Mouse (Mus musculus) thymus, adult 2 months (tissue): Measurements from ENCODE around the gene Zar1l. TPM values are rescaled to one million over a fixed set of nuclear protein-coding genes. Genes with fewer than 3 reads are reported as not detected.

ENCODE experiments used
- DNase-seq: peaks from one replicate; pipeline ENCODE4 v3.0.0; 2021
- H3K27ac ChIP-seq: fragments of 200-500 bp; 2 replicates; pipeline ENCODE4 v1.5.1; 2012; ENCODE audit warnings: low read length, control low read depth; ENCODE audit not compliant: control insufficient read depth, insufficient read depth
- H3K27me3 ChIP-seq: fragments of 200-500 bp; 2 replicates; pipeline ENCODE4 v1.6.1; 2012; ENCODE audit warnings: mild to moderate bottlenecking, low read length, moderate library complexity, mixed read lengths; ENCODE audit not compliant: control insufficient read depth, insufficient read depth
- H3K36me3 ChIP-seq: fragments of 200-500 bp; 2 replicates; pipeline ENCODE4 v1.6.1; 2012; ENCODE audit warnings: mild to moderate bottlenecking, low read length, moderate library complexity; ENCODE audit not compliant: control insufficient read depth, insufficient read depth
- H3K4me1 ChIP-seq: fragments of 200-500 bp; replicated peaks from 2 replicates; pipeline ENCODE4 v1.6.1; 2012; ENCODE audit warnings: low read length; ENCODE audit not compliant: control insufficient read depth, insufficient read depth
- H3K4me3 ChIP-seq: fragments of 200-500 bp; 2 replicates; pipeline ENCODE4 v1.5.1; 2012; ENCODE audit warnings: mild to moderate bottlenecking, low read length, control low read depth, moderate library complexity; ENCODE audit not compliant: control insufficient read depth, insufficient read depth
- CTCF ChIP-seq: fragments of 200-500 bp; IDR thresholded peaks from 2 replicates; pipeline ENCODE4 v1.5.1; 2012; ENCODE audit warnings: mild to moderate bottlenecking, control low read depth, low read length, moderate library complexity, borderline replicate concordance; ENCODE audit not compliant: control insufficient read depth, poor library complexity, insufficient read depth; ENCODE audit errors: extremely low read depth
- POLR2A ChIP-seq: fragments of 200-500 bp; IDR thresholded peaks from 2 replicates; pipeline ENCODE4 v1.6.1; 2012; ENCODE audit warnings: mild to moderate bottlenecking, low read length, control low read depth, moderate library complexity; ENCODE audit not compliant: control insufficient read depth, poor library complexity, insufficient read depth; ENCODE audit errors: extremely low read depth
- WGBS: fragments of 180-500 bp; shearing (Covaris S2); methylation state at CpG from one replicate; pipeline ENCODE4 v1.1.7; 2018; 5-methylcytosine and 5-hydroxymethylcytosine counted together
- polyA plus RNA-seq: library from polyadenylated mRNA; depleted of rRNA; stranded (reverse); fragments of >200 nt; gene quantifications from 2 replicates; pipeline ENCODE4 v1.2.3, GENCODE M21; 2012; rRNA removed

Zar1l gene
- not detected in 2 replicates for polyA plus RNA-seq

DNA sequence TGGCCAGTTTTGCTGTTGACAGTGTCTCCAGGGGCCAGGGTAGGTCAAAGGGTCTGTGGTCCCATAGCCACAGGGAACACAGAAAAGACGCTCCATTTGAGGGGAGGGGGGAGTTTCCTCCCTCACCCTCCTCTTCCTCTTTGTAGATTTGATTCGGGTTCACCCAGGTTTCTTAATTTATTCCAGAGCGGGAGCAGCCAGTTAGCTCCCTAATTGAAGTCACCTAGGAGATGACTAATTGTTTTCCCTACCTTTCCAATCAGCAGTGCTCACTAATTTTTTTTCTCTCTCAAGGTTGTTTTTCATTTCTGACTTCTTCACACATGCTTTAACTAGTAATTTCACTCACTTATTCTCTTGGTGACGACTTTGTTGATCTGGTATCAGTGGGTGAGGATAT lies at the start of gene Zar1l:
Zar1l (minus strand) TSS at position 101 of the 400 bp plus-strand sequence.
- 61% methylated on average over 4 of the region's 4 CpGs for WGBS
- DNase-seq, result no peak
- TF ChIP-seq CTCF (no peak), POLR2A (no peak)
- no peaks in the 10 kb centered on the region for H3K36me3 ChIP-seq
- H3K4me3 ChIP-seq, result no peak within 1 kb of the TSS
- H3K27ac ChIP-seq, result no peak within 1 kb of the TSS
- no peaks in the 10 kb centered on the region for H3K27me3 ChIP-seq
- no peaks in the 10 kb centered on the region for H3K4me1 ChIP-seq

DNA sequence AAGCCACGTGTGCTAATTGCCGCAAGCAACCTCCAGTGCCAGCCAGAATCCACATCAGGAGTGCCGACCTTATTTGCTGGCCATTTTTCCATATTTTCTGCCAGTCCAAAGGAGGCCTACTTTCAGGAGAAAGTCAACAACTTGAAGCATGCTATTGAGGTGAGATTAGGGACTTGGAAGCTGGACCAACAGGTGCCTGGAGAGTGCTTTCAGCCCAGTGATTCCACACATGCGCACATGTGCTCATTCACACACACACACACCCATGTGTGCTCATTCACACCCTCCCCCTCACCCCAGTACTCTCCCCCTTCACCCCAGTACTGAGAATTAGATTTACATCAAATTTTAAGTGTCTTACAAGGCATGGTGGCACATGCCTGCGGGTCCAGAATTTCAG lies 49.0 kb upstream of the Zar1l start:
- no peak overlapping the region for H3K27ac ChIP-seq
- TF ChIP-seq POLR2A (no peak), CTCF (no peak)
- no peaks in the 10 kb centered on the region for H3K27me3 ChIP-seq
- WGBS, result 97% methylated on average over 5 of the region's 5 CpGs
- no peak for DNase-seq
- no peaks in the 10 kb centered on the region; the same call in 1 of the 2 replicates for H3K36me3 ChIP-seq
- no peak overlapping the region for H3K4me3 ChIP-seq
- H3K4me1 ChIP-seq, result no peaks in the 10 kb centered on the region

DNA sequence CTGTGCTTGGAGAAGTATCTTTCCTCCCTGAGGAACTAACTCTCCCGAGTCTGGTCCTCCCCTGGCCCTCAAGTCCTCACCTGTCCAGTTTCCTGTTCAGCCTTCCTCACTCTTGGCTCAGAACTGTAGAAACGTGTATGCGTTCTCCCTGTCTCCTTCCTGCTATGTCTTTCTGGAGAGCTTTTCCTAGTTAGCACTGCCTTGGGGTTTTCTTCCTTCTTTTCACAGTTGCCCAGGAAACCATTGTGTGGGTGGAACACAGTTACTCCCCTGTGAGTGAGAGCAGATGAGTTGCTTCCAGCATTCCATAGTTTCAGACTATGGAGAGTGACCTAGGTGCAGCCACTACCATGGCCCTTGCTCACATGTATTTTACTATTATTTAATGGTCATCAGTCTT lies 48.3 kb upstream of the Zar1l start:
- DNase-seq, result no peak
- Histone ChIP-seq H3K4me3 (no peak overlapping the region), H3K27me3 (no peaks in the 10 kb centered on the region), H3K36me3 (no peaks in the 10 kb centered on the region; the same call in 1 of the 2 replicates), H3K4me1 (no peaks in the 10 kb centered on the region), H3K27ac (no peak overlapping the region)
- TF ChIP-seq CTCF (no peak), POLR2A (no peak)
- 89% methylated on average over 3 of the region's 3 CpGs for WGBS

GRCm38 (mm10) chr5:150564426-150564825 lies 46.5 kb upstream of the Zar1l start:
- Histone ChIP-seq H3K27me3 (no peaks in the 10 kb centered on the region), H3K4me3 (no peak overlapping the region), H3K36me3 (no peaks in the 10 kb centered on the region; the same call in 1 of the 2 replicates), H3K4me1 (no peaks in the 10 kb centered on the region), H3K27ac (no peak overlapping the region)
- WGBS, result 96% methylated on average over 6 of the region's 6 CpGs
- TF ChIP-seq POLR2A, result no peak
- no peak for TF ChIP-seq CTCF
- DNase-seq, result no peak

- no peak for DNase-seq
- no peak overlapping the region for H3K4me3 ChIP-seq
- H3K27ac ChIP-seq, result no peak overlapping the region
- no peaks in the 10 kb centered on the region; the same call in 1 of the 2 replicates for H3K36me3 ChIP-seq
- H3K4me1 ChIP-seq, result no peaks in the 10 kb centered on the region
- no peaks in the 10 kb centered on the region for H3K27me3 ChIP-seq
- TF ChIP-seq POLR2A (no peak), CTCF (no peak)
- WGBS, result 93% methylated on average over 5 of the region's 5 CpGs
These were observed 43.8 kb upstream of the Zar1l start for GRCm38 (mm10) chr5:150561783-150562182.

- no peak overlapping the region for H3K27ac ChIP-seq
- H3K4me1 ChIP-seq, result no peaks in the 10 kb centered on the region
- no peaks in the 10 kb centered on the region; the same call in 1 of the 2 replicates for H3K36me3 ChIP-seq
- no peak overlapping the region for H3K4me3 ChIP-seq
- no peaks in the 10 kb centered on the region for H3K27me3 ChIP-seq
- no peak for DNase-seq
- TF ChIP-seq CTCF (no peak), POLR2A (no peak)
These were observed 43.4 kb upstream of the Zar1l start for GRCm38 (mm10) chr5:150561376-150561775.

DNA sequence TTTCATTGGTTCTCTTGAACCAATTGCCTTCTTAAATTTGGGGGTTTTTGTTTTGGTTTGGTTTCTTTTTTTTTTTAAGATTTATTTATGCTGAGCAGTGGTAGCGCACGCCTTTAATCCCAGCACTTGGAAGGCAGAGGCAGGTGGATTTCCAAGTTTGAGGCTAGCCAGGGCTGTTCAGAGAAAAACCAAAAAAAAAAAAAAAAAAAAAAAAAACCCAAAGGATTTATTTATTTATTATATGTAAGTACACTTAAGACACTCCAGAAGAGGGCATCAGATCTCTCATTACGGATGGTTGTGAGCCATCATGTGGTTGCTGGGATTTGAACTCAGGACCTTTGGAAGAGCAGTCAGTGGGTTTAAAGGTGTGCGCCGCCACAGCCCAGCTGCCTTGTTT lies 42.9 kb upstream of the Zar1l start:
- H3K27me3 ChIP-seq, result no peaks in the 10 kb centered on the region
- TF ChIP-seq CTCF (no peak), POLR2A (no peak)
- 94% methylated on average over 5 of the region's 5 CpGs for WGBS
- no peak for DNase-seq
- no peak overlapping the region for H3K4me3 ChIP-seq
- H3K36me3 ChIP-seq, result no peaks in the 10 kb centered on the region; the same call in 1 of the 2 replicates
- no peaks in the 10 kb centered on the region for H3K4me1 ChIP-seq
- no peak overlapping the region for H3K27ac ChIP-seq
